Mouse (Mus musculus): ENCODE data around the gene Srp9. TPM values are rescaled to one million over a fixed set of nuclear protein-coding genes. Genes with fewer than 3 reads are reported as not detected.

Srp9 gene
- polyA plus RNA-seq, 1 experiment from 2014 or later: 139 TPM

GRCm38 (mm10) chr1:182111386-182112317 lies 12.9 kb upstream of the Srp9 start:
- Histone ChIP-seq H3K4me2 (ENCODE audit: low read length) (no peak overlapping the region), H3K36me3 (ENCODE audit: control insufficient read depth, insufficient read depth, low read length) (no peaks in the 10 kb centered on the region), H3K9ac (ENCODE audit: low read depth, low read length) (no peak overlapping the region), H3K27me3 (ENCODE audit: control insufficient read depth, insufficient read depth, low read depth, low read length) (no peaks in the 10 kb centered on the region), H3K4me1 (ENCODE audit: control insufficient read depth, insufficient read depth, low read length) (no peaks in the 10 kb centered on the region), H3K27ac (ENCODE audit: low read length) (no peak overlapping the region), H3K9me3 (replicated peaks; ENCODE audit: control insufficient read depth, low read length, poor library complexity, severe bottlenecking) (no peaks in the 10 kb centered on the region), H3K4me3 (ENCODE audit: low read depth, low read length) (no peak overlapping the region)
- 75% methylated on average over 14 of the region's 14 CpGs for WGBS
- ATAC-seq: no peak

GRCm38 (mm10) chr1:182112385-182112784 lies 12.2 kb upstream of the Srp9 start:
- Histone ChIP-seq H3K4me2 (ENCODE audit: low read length) (no peak overlapping the region), H3K27ac (ENCODE audit: low read length) (no peak overlapping the region), H3K4me1 (ENCODE audit: control insufficient read depth, insufficient read depth, low read length) (no peaks in the 10 kb centered on the region), H3K27me3 (ENCODE audit: control insufficient read depth, insufficient read depth, low read depth, low read length) (no peaks in the 10 kb centered on the region), H3K36me3 (ENCODE audit: control insufficient read depth, insufficient read depth, low read length) (no peaks in the 10 kb centered on the region), H3K9me3 (replicated peaks; ENCODE audit: control insufficient read depth, low read length, poor library complexity, severe bottlenecking) (no peaks in the 10 kb centered on the region), H3K4me3 (ENCODE audit: low read depth, low read length) (no peak overlapping the region), H3K9ac (ENCODE audit: low read depth, low read length) (no peak overlapping the region)
- 93% methylated on average over 15 of the region's 15 CpGs for WGBS
- no peak for ATAC-seq

DNA sequence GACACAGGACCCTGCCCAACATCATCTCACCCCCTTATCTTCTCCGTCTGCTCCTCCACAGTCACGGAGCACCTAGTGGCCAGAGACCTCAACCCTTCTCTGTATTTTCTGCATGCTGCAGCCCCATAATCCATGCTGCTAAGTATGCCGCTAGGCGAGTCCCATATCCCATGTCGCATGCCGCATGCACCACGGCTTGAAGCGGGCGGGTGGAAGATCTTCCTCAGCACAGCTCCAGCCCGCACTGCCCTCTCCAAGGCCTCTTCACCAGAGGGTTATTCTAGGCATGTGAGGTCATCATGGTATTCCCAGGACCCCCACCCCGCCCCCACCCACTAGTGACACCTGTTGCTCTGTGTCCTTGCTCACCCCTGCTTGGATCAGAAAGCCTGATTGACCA lies 11.4 kb upstream of the Srp9 start:
- peak; percentile 56; the same call in 1 of the 2 replicates for ATAC-seq
- 89% methylated on average over 11 of the region's 11 CpGs for WGBS
- Histone ChIP-seq H3K27me3 (ENCODE audit: control insufficient read depth, insufficient read depth, low read depth, low read length) (no peaks in the 10 kb centered on the region), H3K27ac (ENCODE audit: low read length) (no peak overlapping the region), H3K36me3 (ENCODE audit: control insufficient read depth, insufficient read depth, low read length) (no peaks in the 10 kb centered on the region), H3K4me3 (ENCODE audit: low read depth, low read length) (no peak overlapping the region), H3K4me1 (ENCODE audit: control insufficient read depth, insufficient read depth, low read length) (no peaks in the 10 kb centered on the region), H3K9ac (ENCODE audit: low read depth, low read length) (no peak overlapping the region), H3K4me2 (ENCODE audit: low read length) (no peak overlapping the region), H3K9me3 (replicated peaks; ENCODE audit: control insufficient read depth, low read length, poor library complexity, severe bottlenecking) (no peaks in the 10 kb centered on the region)

- Histone ChIP-seq H3K27me3 (ENCODE audit: control insufficient read depth, insufficient read depth, low read depth, low read length) (no peaks in the 10 kb centered on the region), H3K4me2 (ENCODE audit: low read length) (no peak overlapping the region), H3K4me1 (ENCODE audit: control insufficient read depth, insufficient read depth, low read length) (no peaks in the 10 kb centered on the region), H3K36me3 (ENCODE audit: control insufficient read depth, insufficient read depth, low read length) (no peaks in the 10 kb centered on the region), H3K4me3 (ENCODE audit: low read depth, low read length) (no peak overlapping the region), H3K9ac (ENCODE audit: low read depth, low read length) (no peak overlapping the region), H3K27ac (ENCODE audit: low read length) (no peak overlapping the region), H3K9me3 (replicated peaks; ENCODE audit: control insufficient read depth, low read length, poor library complexity, severe bottlenecking) (no peaks in the 10 kb centered on the region)
- no peak for ATAC-seq
- 31% methylated on average over 19 of the region's 19 CpGs for WGBS
Measured at GRCm38 (mm10) chr1:182113587-182114500, 10.7 kb upstream of the Srp9 start.

GRCm38 (mm10) chr1:182115197-182115596 lies 9.3 kb upstream of the Srp9 start:
- no peak overlapping the region for H3K4me3 ChIP-seq (ENCODE audit: low read depth, low read length)
- H3K9me3 ChIP-seq (replicated peaks; ENCODE audit: control insufficient read depth, low read length, poor library complexity, severe bottlenecking): no peaks in the 10 kb centered on the region
- 22% methylated on average over 5 of the region's 5 CpGs for WGBS
- H3K27ac ChIP-seq (ENCODE audit: low read length): no peak overlapping the region
- H3K27me3 ChIP-seq (ENCODE audit: control insufficient read depth, insufficient read depth, low read depth, low read length): no peaks in the 10 kb centered on the region
- no peaks in the 10 kb centered on the region for H3K36me3 ChIP-seq (ENCODE audit: control insufficient read depth, insufficient read depth, low read length)
- H3K4me1 ChIP-seq (ENCODE audit: control insufficient read depth, insufficient read depth, low read length): no peaks in the 10 kb centered on the region
- H3K4me2 ChIP-seq (ENCODE audit: low read length): no peak overlapping the region
- no peak overlapping the region for H3K9ac ChIP-seq (ENCODE audit: low read depth, low read length)
- no peak for ATAC-seq

DNA sequence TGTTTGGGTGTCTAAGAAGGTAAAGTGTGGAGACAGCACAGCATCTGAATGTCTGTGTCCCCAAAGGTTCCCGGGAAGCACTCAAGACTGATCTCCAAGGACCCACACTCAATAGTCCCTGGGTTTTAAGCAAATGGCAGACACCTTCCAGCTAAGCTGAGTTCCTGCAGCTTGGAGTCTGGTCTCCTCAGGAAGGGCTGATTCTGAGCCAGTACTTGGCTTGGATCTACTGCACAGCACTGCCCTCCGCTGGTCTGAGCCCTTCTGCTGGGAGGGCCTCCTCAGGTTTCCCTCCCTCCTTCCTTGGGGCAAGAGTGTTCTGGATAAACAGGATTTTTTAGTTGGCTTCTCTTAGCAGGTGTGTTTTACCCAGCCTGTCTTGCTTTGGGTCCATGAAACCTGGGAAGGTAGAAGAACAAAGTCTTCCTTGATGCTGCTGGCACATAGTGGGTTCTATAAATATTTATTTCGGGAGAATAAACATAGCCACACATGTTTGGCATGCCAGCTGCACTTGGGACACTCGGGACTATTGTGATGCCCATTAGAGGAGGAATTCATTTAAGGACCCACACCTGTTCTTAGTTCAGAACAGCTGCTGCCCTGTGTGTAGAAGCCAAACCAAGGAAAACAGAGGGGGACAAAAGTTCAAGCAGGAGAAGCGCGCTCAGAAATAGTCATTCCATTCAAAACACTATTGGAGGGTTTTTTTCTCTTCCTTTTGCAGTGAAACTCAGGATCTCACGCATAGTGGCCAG lies 8.7 kb upstream of the Srp9 start:
- H3K4me3 ChIP-seq (ENCODE audit: low read depth, low read length): no peak overlapping the region
- no peak overlapping the region for H3K9ac ChIP-seq (ENCODE audit: low read depth, low read length)
- H3K36me3 ChIP-seq (ENCODE audit: control insufficient read depth, insufficient read depth, low read length): no peaks in the 10 kb centered on the region
- no peak overlapping the region for H3K27ac ChIP-seq (ENCODE audit: low read length)
- H3K4me1 ChIP-seq (ENCODE audit: control insufficient read depth, insufficient read depth, low read length): no peaks in the 10 kb centered on the region
- no peaks in the 10 kb centered on the region for H3K9me3 ChIP-seq (replicated peaks; ENCODE audit: control insufficient read depth, low read length, poor library complexity, severe bottlenecking)
- no peak for ATAC-seq
- no peak overlapping the region for H3K4me2 ChIP-seq (ENCODE audit: low read length)
- no peaks in the 10 kb centered on the region for H3K27me3 ChIP-seq (ENCODE audit: control insufficient read depth, insufficient read depth, low read depth, low read length)
- WGBS: 61% methylated on average over 7 of the region's 7 CpGs

- Histone ChIP-seq H3K4me1 (ENCODE audit: control insufficient read depth, insufficient read depth, low read length) (peaks cover 11% of the 10 kb centered on the region), H3K27ac (ENCODE audit: low read length) (no peak overlapping the region), H3K9ac (ENCODE audit: low read depth, low read length) (no peak overlapping the region), H3K9me3 (replicated peaks; ENCODE audit: control insufficient read depth, low read length, poor library complexity, severe bottlenecking) (no peaks in the 10 kb centered on the region), H3K27me3 (ENCODE audit: control insufficient read depth, insufficient read depth, low read depth, low read length) (no peaks in the 10 kb centered on the region), H3K4me2 (ENCODE audit: low read length) (no peak overlapping the region), H3K4me3 (ENCODE audit: low read depth, low read length) (no peak overlapping the region), H3K36me3 (ENCODE audit: control insufficient read depth, insufficient read depth, low read length) (no peaks in the 10 kb centered on the region)
- 83% methylated on average over 4 of the region's 4 CpGs for WGBS
- no peak for ATAC-seq
Measured at GRCm38 (mm10) chr1:182122413-182122812, 2.1 kb upstream of the Srp9 start.

- Histone ChIP-seq H3K27me3 (ENCODE audit: control insufficient read depth, insufficient read depth, low read depth, low read length) (no peaks in the 10 kb centered on the region), H3K36me3 (ENCODE audit: control insufficient read depth, insufficient read depth, low read length) (no peaks in the 10 kb centered on the region), H3K4me3 (ENCODE audit: low read depth, low read length) (peak overlapping the region; percentile 71), H3K27ac (ENCODE audit: low read length) (peak overlapping the region; percentile 76), H3K4me2 (ENCODE audit: low read length) (peak overlapping the region; percentile 57), H3K4me1 (ENCODE audit: control insufficient read depth, insufficient read depth, low read length) (peaks cover 13% of the 10 kb centered on the region), H3K9ac (ENCODE audit: low read depth, low read length) (peak overlapping the region; percentile 75), H3K9me3 (replicated peaks; ENCODE audit: control insufficient read depth, low read length, poor library complexity, severe bottlenecking) (no peaks in the 10 kb centered on the region)
- under 1% methylated on average over 32 of the region's 33 CpGs for WGBS
- ATAC-seq: peak; percentile 96
Measured at GRCm38 (mm10) chr1:182124924-182125368, 409 bp downstream of the Srp9 start.

Data from midbrain, embryonic 16.5 days (tissue).